Mouse (Mus musculus) small intestine, adult 2 months (tissue): Measurements from ENCODE around the gene Myom1.

ENCODE experiments used
- CTCF ChIP-seq: fragments of 200-500 bp; IDR thresholded peaks from 2 replicates; pipeline ENCODE4 v1.5.1; 2012; ENCODE audit warnings: low read depth, mild to moderate bottlenecking, control low read depth, inconsistent platforms, low read length, moderate library complexity, mixed read lengths; ENCODE audit not compliant: insufficient replicate concordance, insufficient read length; ENCODE audit errors: extremely low read depth
- POLR2A ChIP-seq: fragments of 200-500 bp; IDR thresholded peaks from 2 replicates; pipeline ENCODE4 v1.6.1; 2012; ENCODE audit warnings: low read depth, mild to moderate bottlenecking, control low read depth, inconsistent platforms, low read length, moderate library complexity

GRCm38 (mm10) chr17:71000255-71000654, 2.2 kb upstream of the Myom1 start:
- TF ChIP-seq POLR2A (no peak), CTCF (no peak)
